Mouse (Mus musculus) heart, adult 2 months (tissue): ENCODE results near the gene Magt1.

Experiments
- CTCF ChIP-seq: fragments of 200-600 bp; IDR thresholded peaks from 2 replicates; pipeline ENCODE4 v1.8.1; 2022; ENCODE audit warnings: antibody characterized with exemption, mild to moderate bottlenecking, moderate library complexity
- EP300 ChIP-seq: fragments of 200-500 bp; IDR thresholded peaks from 2 replicates; pipeline ENCODE4 v1.6.1; 2011; ENCODE audit warnings: low read depth, low read length, control low read depth; ENCODE audit not compliant: insufficient read depth
- POLR2A ChIP-seq: fragments of 200-500 bp; IDR thresholded peaks from 2 replicates; pipeline ENCODE4 v1.6.1; 2011; ENCODE audit warnings: mild to moderate bottlenecking, low read depth, low read length, control low read depth; ENCODE audit not compliant: insufficient read depth

- TF ChIP-seq CTCF (no peak), POLR2A (no peak), EP300 (no peak)
Observed at GRCm38 (mm10) chrX:105937736-105938135, 74.0 kb downstream of the Magt1 start.
